Mouse (Mus musculus): ENCODE measurements around the gene Tgif1. TPM values are rescaled to one million over a fixed set of nuclear protein-coding genes. Genes with fewer than 3 reads are reported as not detected.

The Tgif1 gene
- polyA plus RNA-seq, 1 experiment: 75.2 TPM

GRCm38 (mm10) chr17:70796940-70797772 lies 56.2 kb downstream of the Tgif1 start:
- Histone ChIP-seq H3ac (ENCODE audit: control insufficient read depth, insufficient read length) (no peak overlapping the region), H3K4me2 (ENCODE audit: low read depth) (peak overlapping the region; percentile 46), H3K27me3 (ENCODE audit: control insufficient read depth, insufficient read depth, insufficient read length) (no peaks in the 10 kb centered on the region), H3K4me3 (no peak overlapping the region), H3K79me2 (ENCODE audit: control insufficient read depth, insufficient read depth) (no peaks in the 10 kb centered on the region), H3K36me3 (ENCODE audit: control insufficient read depth, insufficient read depth) (no peaks in the 10 kb centered on the region)
- TF ChIP-seq TCF3 (IDR thresholded peaks at IDR 0.05; ENCODE audit: insufficient read length, low read depth): no peak
- peak in 1 of 3 experiments; percentile 1 for TF ChIP-seq MYOD1 (IDR thresholded peaks at IDR 0.05; ENCODE audit: control insufficient read depth in 1 of 3, insufficient read length in 2 of 3, low read depth in 2 of 3)
- TF ChIP-seq CEBPB (IDR thresholded peaks at IDR 0.05; ENCODE audit: insufficient read depth, poor library complexity, severe bottlenecking): peak; percentile 73
- TF ChIP-seq MYOG (IDR thresholded peaks at IDR 0.05; ENCODE audit: control insufficient read depth in 1 of 3, insufficient read depth in 1 of 3, insufficient read length in 2 of 3, low read depth in 2 of 3): peak in 1 of 3 experiments; percentile 1
- no peak for TF ChIP-seq MAX (IDR thresholded peaks at IDR 0.05; ENCODE audit: low read depth)
- TF ChIP-seq USF1 (IDR thresholded peaks at IDR 0.05; ENCODE audit: low read depth): peak; percentile 6

- TF ChIP-seq E2F4 (IDR thresholded peaks at IDR 0.05; ENCODE audit: insufficient read depth): no peak
- TF ChIP-seq CEBPB (IDR thresholded peaks at IDR 0.05; ENCODE audit: insufficient read depth, poor library complexity, severe bottlenecking): no peak
- TF ChIP-seq TCF3 (IDR thresholded peaks at IDR 0.05; ENCODE audit: insufficient read length, low read depth): no peak
- TF ChIP-seq TCF12 (IDR thresholded peaks at IDR 0.05; ENCODE audit: insufficient read depth, poor library complexity, severe bottlenecking): no peak
- TF ChIP-seq SRF (IDR thresholded peaks at IDR 0.05; ENCODE audit: control insufficient read depth, insufficient read length, low read depth): no peak
- TF ChIP-seq MAX (IDR thresholded peaks at IDR 0.05; ENCODE audit: low read depth): no peak
- no peak for TF ChIP-seq POLR2AphosphoS2 (IDR thresholded peaks at IDR 0.05; ENCODE audit: insufficient read length, low read depth)
- TF ChIP-seq USF1 (IDR thresholded peaks at IDR 0.05; ENCODE audit: low read depth): no peak
- TF ChIP-seq MYOD1 (IDR thresholded peaks at IDR 0.05; ENCODE audit: control insufficient read depth in 1 of 3, insufficient read length in 2 of 3, low read depth in 2 of 3): no peak
- no peak for TF ChIP-seq MYOG (IDR thresholded peaks at IDR 0.05; ENCODE audit: control insufficient read depth in 1 of 3, insufficient read depth in 1 of 3, insufficient read length in 2 of 3, low read depth in 2 of 3)
- no peak for TF ChIP-seq POLR2A (IDR thresholded peaks at IDR 0.05; ENCODE audit: insufficient read length, low read depth)
- no peak for TF ChIP-seq REST (IDR thresholded peaks at IDR 0.05; ENCODE audit: insufficient read depth, insufficient read length)
- H3K4me2 ChIP-seq (ENCODE audit: low read depth): peak overlapping the region; percentile 73
- no peaks in the 10 kb centered on the region for H3K79me2 ChIP-seq (ENCODE audit: control insufficient read depth, insufficient read depth)
- no peak overlapping the region for H3K4me3 ChIP-seq
- no peaks in the 10 kb centered on the region for H3K27me3 ChIP-seq (ENCODE audit: control insufficient read depth, insufficient read depth, insufficient read length)
- H3K36me3 ChIP-seq (ENCODE audit: control insufficient read depth, insufficient read depth): no peaks in the 10 kb centered on the region
- H3ac ChIP-seq (ENCODE audit: control insufficient read depth, insufficient read length): no peak overlapping the region
Measured at GRCm38 (mm10) chr17:70795196-70795595, 58.1 kb downstream of the Tgif1 start.

GRCm38 (mm10) chr17:70794722-70795121 lies 58.6 kb downstream of the Tgif1 start:
- TF ChIP-seq CEBPB (IDR thresholded peaks at IDR 0.05; ENCODE audit: insufficient read depth, poor library complexity, severe bottlenecking) (peak; percentile 81; the same call in 1 of the 2 replicates), TCF3 (IDR thresholded peaks at IDR 0.05; ENCODE audit: insufficient read length, low read depth) (no peak)

GRCm38 (mm10) chr17:70794291-70794690 lies 59.1 kb downstream of the Tgif1 start:
- H3K36me3 ChIP-seq (ENCODE audit: control insufficient read depth, insufficient read depth): no peaks in the 10 kb centered on the region
- no peaks in the 10 kb centered on the region for H3K79me2 ChIP-seq (ENCODE audit: control insufficient read depth, insufficient read depth)
- H3K27me3 ChIP-seq (ENCODE audit: control insufficient read depth, insufficient read depth, insufficient read length): no peaks in the 10 kb centered on the region
- no peak overlapping the region for H3K4me3 ChIP-seq
- no peak overlapping the region for H3ac ChIP-seq (ENCODE audit: control insufficient read depth, insufficient read length)
- peak overlapping the region; percentile 73 for H3K4me2 ChIP-seq (ENCODE audit: low read depth)
- TF ChIP-seq REST (IDR thresholded peaks at IDR 0.05; ENCODE audit: insufficient read depth, insufficient read length) (no peak), TCF12 (IDR thresholded peaks at IDR 0.05; ENCODE audit: insufficient read depth, poor library complexity, severe bottlenecking) (peak; percentile 85), POLR2AphosphoS2 (IDR thresholded peaks at IDR 0.05; ENCODE audit: insufficient read length, low read depth) (peak; percentile 7), SRF (IDR thresholded peaks at IDR 0.05; ENCODE audit: control insufficient read depth, insufficient read length, low read depth) (no peak), TCF3 (IDR thresholded peaks at IDR 0.05; ENCODE audit: insufficient read length, low read depth) (peak; percentile 64), MYOD1 (IDR thresholded peaks at IDR 0.05; ENCODE audit: control insufficient read depth in 1 of 3, insufficient read length in 2 of 3, low read depth in 2 of 3) (peak; percentile 51 to 97 (median 97)), USF1 (IDR thresholded peaks at IDR 0.05; ENCODE audit: low read depth) (no peak), CEBPB (IDR thresholded peaks at IDR 0.05; ENCODE audit: insufficient read depth, poor library complexity, severe bottlenecking) (no peak), MYOG (IDR thresholded peaks at IDR 0.05; ENCODE audit: control insufficient read depth in 1 of 3, insufficient read depth in 1 of 3, insufficient read length in 2 of 3, low read depth in 2 of 3) (peak; percentile 71 to 96 (median 94)), E2F4 (IDR thresholded peaks at IDR 0.05; ENCODE audit: insufficient read depth) (no peak), MAX (IDR thresholded peaks at IDR 0.05; ENCODE audit: low read depth) (no peak), POLR2A (IDR thresholded peaks at IDR 0.05; ENCODE audit: insufficient read length, low read depth) (no peak)

More at GRCm38 (mm10) chr17:70794722-70795121, 58.6 kb downstream of the Tgif1 start:
- Histone ChIP-seq H3K4me2 (ENCODE audit: low read depth) (peak overlapping the region; percentile 73), H3K27me3 (ENCODE audit: control insufficient read depth, insufficient read depth, insufficient read length) (no peaks in the 10 kb centered on the region), H3K79me2 (ENCODE audit: control insufficient read depth, insufficient read depth) (no peaks in the 10 kb centered on the region), H3ac (ENCODE audit: control insufficient read depth, insufficient read length) (no peak overlapping the region), H3K4me3 (no peak overlapping the region), H3K36me3 (ENCODE audit: control insufficient read depth, insufficient read depth) (no peaks in the 10 kb centered on the region)

Other genes starting within 250 kb of the Tgif1 start
- 52.7 TPM for gene Myom1, start 149.1 kb upstream of the Tgif1 start, polyA plus RNA-seq (2012; fragmentation: generic; extraction: Trizol)
- gene Myl12a, start 149.3 kb upstream of the Tgif1 start, polyA plus RNA-seq (2012; fragmentation: generic; extraction: Trizol): 880 TPM